ENCODE assay signal across 18 mouse cellular contexts in the genomic region with DNA sequence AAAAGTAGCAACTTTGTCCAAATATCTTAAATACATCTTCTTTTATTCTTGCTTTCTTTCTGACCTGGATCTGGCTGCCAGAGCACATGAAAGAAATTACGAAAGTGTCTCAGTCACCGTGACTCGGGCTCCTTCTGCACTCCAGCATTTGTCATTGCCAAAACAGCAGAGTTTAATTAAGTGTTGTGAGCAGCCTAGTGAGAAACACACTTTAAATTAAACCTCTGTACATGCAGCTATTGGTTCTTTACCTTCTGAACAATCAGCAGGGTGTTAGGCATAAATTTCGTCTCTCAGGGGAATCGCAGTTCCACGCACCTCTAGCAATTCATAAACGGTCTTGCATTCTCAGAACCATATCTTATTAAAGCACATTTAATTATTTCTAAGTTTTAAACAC.
DNase-seq lines count a peak whose midpoint lies in the region; ATAC-seq and TF ChIP-seq lines count a peak whose summit lies in the region.
"Had no signal": no experiment of that assay in that cellular context is flagged by ENCODE, and none has a peak within 500 bp of the region (broad histone marks: within the 10 kb centered on the region; RNA-seq: fewer than 3 reads in every experiment).

No protein-coding gene starts in this region.

- no peaks in the 10 kb centered on the region for H3K4me1 ChIP-seq in hindbrain, embryonic 11.5 days (replicated peaks; ENCODE audit: control insufficient read depth, insufficient read depth, low read length)
- peaks cover 12% of the 10 kb centered on the region; the same call in 1 of the 2 replicates for H3K4me1 ChIP-seq in hindbrain, embryonic 10.5 days (replicated peaks)
- H3K4me1 ChIP-seq in forebrain, embryonic 12.5 days: peaks cover 3% of the 10 kb centered on the region; the same call in 1 of the 2 replicates
- H3K4me1 ChIP-seq in forebrain, postnatal 0 days (ENCODE audit: insufficient read depth): no peaks in the 10 kb centered on the region
- H3K4me1 ChIP-seq in limb, embryonic 13.5 days: no peaks in the 10 kb centered on the region
- H3K4me1 ChIP-seq: heart, embryonic 13.5 days; limb, embryonic 15.5 days had no signal

- H3K27me3 ChIP-seq in hindbrain, embryonic 11.5 days (ENCODE audit: control insufficient read depth, insufficient read depth, low read length): no peaks in the 10 kb centered on the region
- no peaks in the 10 kb centered on the region for H3K27me3 ChIP-seq in hindbrain, embryonic 10.5 days (ENCODE audit: insufficient read depth, poor library complexity, severe bottlenecking)
- H3K27me3 ChIP-seq in forebrain, embryonic 12.5 days: no peaks in the 10 kb centered on the region
- no peaks in the 10 kb centered on the region for H3K27me3 ChIP-seq in forebrain, postnatal 0 days (ENCODE audit: insufficient read depth, low read length)
- no peaks in the 10 kb centered on the region for H3K27me3 ChIP-seq in limb, embryonic 13.5 days
- H3K27me3 ChIP-seq: heart, embryonic 13.5 days; limb, embryonic 15.5 days had no signal

- H3K4me3 ChIP-seq in hindbrain, embryonic 11.5 days (ENCODE audit: low read depth, low read length): no peak overlapping the region
- H3K4me3 ChIP-seq in hindbrain, embryonic 10.5 days: no peak overlapping the region
- no peak overlapping the region for H3K4me3 ChIP-seq in forebrain, embryonic 12.5 days (replicated peaks)
- no peak overlapping the region for H3K4me3 ChIP-seq in forebrain, postnatal 0 days (ENCODE audit: low read depth, low read length)
- H3K4me3 ChIP-seq in limb, embryonic 13.5 days: no peak overlapping the region
- H3K4me3 ChIP-seq: heart, embryonic 13.5 days; limb, embryonic 15.5 days had no signal

- no peak overlapping the region for H3K27ac ChIP-seq in hindbrain, embryonic 11.5 days (ENCODE audit: low read depth, low read length)
- no peak overlapping the region; the same call in 1 of the 2 replicates for H3K27ac ChIP-seq in hindbrain, embryonic 10.5 days
- no peak overlapping the region for H3K27ac ChIP-seq in forebrain, embryonic 12.5 days
- no peak overlapping the region for H3K27ac ChIP-seq in forebrain, postnatal 0 days (ENCODE audit: low read depth, low read length)
- H3K27ac ChIP-seq in limb, embryonic 13.5 days: no peak overlapping the region
- H3K27ac ChIP-seq: heart, embryonic 13.5 days; limb, embryonic 15.5 days had no signal

- H3K9ac ChIP-seq in hindbrain, embryonic 11.5 days (ENCODE audit: low read depth, low read length): no peak overlapping the region
- H3K9ac ChIP-seq in forebrain, embryonic 12.5 days: no peak overlapping the region
- no peak overlapping the region for H3K9ac ChIP-seq in forebrain, postnatal 0 days
- no peak overlapping the region for H3K9ac ChIP-seq in limb, embryonic 13.5 days
- H3K9ac ChIP-seq: heart, embryonic 13.5 days; limb, embryonic 15.5 days had no signal

- no peak for TF ChIP-seq CTCF in forebrain, postnatal 0 days (IDR thresholded peaks at IDR 0.05; ENCODE audit: low read depth)

- WGBS in hindbrain, embryonic 11.5 days: 44% methylated on average over 7 of the region's 7 CpGs
- 56% methylated on average over 7 of the region's 7 CpGs for WGBS in hindbrain, embryonic 10.5 days
- WGBS in forebrain, embryonic 12.5 days: 37% methylated on average over 7 of the region's 7 CpGs
- 25% methylated on average over 7 of the region's 7 CpGs for WGBS in forebrain, postnatal 0 days
- 15% methylated on average over 7 of the region's 7 CpGs for WGBS in limb, embryonic 13.5 days

- no peaks in the 10 kb centered on the region for H3K9me3 ChIP-seq in hindbrain, embryonic 11.5 days (ENCODE audit: control insufficient read depth, low read length)
- H3K9me3 ChIP-seq in hindbrain, embryonic 10.5 days: no peaks in the 10 kb centered on the region
- no peaks in the 10 kb centered on the region for H3K9me3 ChIP-seq in forebrain, embryonic 12.5 days
- no peaks in the 10 kb centered on the region for H3K9me3 ChIP-seq in forebrain, postnatal 0 days (ENCODE audit: low read length)
- H3K9me3 ChIP-seq in limb, embryonic 13.5 days: no peaks in the 10 kb centered on the region
- H3K9me3 ChIP-seq: heart, embryonic 13.5 days; limb, embryonic 15.5 days had no signal

- H3K4me2 ChIP-seq in hindbrain, embryonic 11.5 days (replicated peaks; ENCODE audit: low read depth, low read length): no peak overlapping the region
- H3K4me2 ChIP-seq in forebrain, embryonic 12.5 days: no peak overlapping the region
- peak overlapping the region; percentile 21; the same call in 1 of the 2 replicates for H3K4me2 ChIP-seq in forebrain, postnatal 0 days (ENCODE audit: low read depth)
- H3K4me2 ChIP-seq in limb, embryonic 13.5 days (replicated peaks): 0 out of 2 replicates have a peak overlapping the region, but pooled peaks have one; percentile 28
- H3K4me2 ChIP-seq: heart, embryonic 13.5 days; limb, embryonic 15.5 days had no signal

- peak; percentile 22 for DNase-seq in hindbrain, embryonic 11.5 days (ENCODE audit: low spot score)
- no peak for DNase-seq in hindbrain, embryonic 10.5 days (ENCODE audit: low spot score)
- DNase-seq in forebrain, postnatal 0 days: peak; percentile 7
- no peak for DNase-seq in natural killer cell, adult 2 months (ENCODE audit: low spot score in 2 of 2)
- no peak for DNase-seq in heart, postnatal 36 days
- DNase-seq in spleen, postnatal 4 days (ENCODE audit: low spot score in 2 of 2): no peak
- DNase-seq: adrenal gland, postnatal 25 days; cerebellum, adult 8-10 months; heart, postnatal 4 days; kidney, adult 11 months; kidney, postnatal 14 days; lung, postnatal 10 days; right cerebral cortex, adult 18-20 months had no signal

- intact Hi-C loops in heart, postnatal 36 days (cut with DNase I): no loop called here

- H3K36me3 ChIP-seq in hindbrain, embryonic 11.5 days (ENCODE audit: control insufficient read depth, insufficient read depth, low read length): no peaks in the 10 kb centered on the region
- H3K36me3 ChIP-seq in hindbrain, embryonic 10.5 days: no peaks in the 10 kb centered on the region
- H3K36me3 ChIP-seq in forebrain, embryonic 12.5 days (replicated peaks): no peaks in the 10 kb centered on the region
- no peaks in the 10 kb centered on the region for H3K36me3 ChIP-seq in forebrain, postnatal 0 days (ENCODE audit: insufficient read depth)
- no peaks in the 10 kb centered on the region for H3K36me3 ChIP-seq in limb, embryonic 13.5 days
- H3K36me3 ChIP-seq: heart, embryonic 13.5 days; limb, embryonic 15.5 days had no signal

- peak; percentile 68 for ATAC-seq in hindbrain, embryonic 11.5 days (ENCODE audit: low FRiP score)
- ATAC-seq in forebrain, embryonic 12.5 days (ENCODE audit: low FRiP score): peak; percentile 76; the same call in 1 of the 2 replicates
- no peak for ATAC-seq in forebrain, postnatal 0 days
- ATAC-seq in limb, embryonic 13.5 days (ENCODE audit: low FRiP score, low read depth): no peak
- ATAC-seq: activated CD4-positive, CD25-positive, alpha-beta regulatory T cell, adult 4 months had no signal

Comparison
In these comparisons a context has a peak if more than half of its experiments do, and no peak if none do; other contexts are left out.
1. ATAC-seq: peak in hindbrain, embryonic 11.5 days (single experiment) and forebrain, embryonic 12.5 days (single experiment); none in forebrain, postnatal 0 days (single experiment) and limb, embryonic 13.5 days (single experiment).
2. DNase-seq: peak in hindbrain, embryonic 11.5 days (single experiment) and forebrain, postnatal 0 days (single experiment); none in hindbrain, embryonic 10.5 days (single experiment), natural killer cell, adult 2 months (0 of 2), heart, postnatal 36 days (0 of 2) and spleen, postnatal 4 days (0 of 2).
3. H3K4me2 ChIP-seq: peak in forebrain, postnatal 0 days (single experiment) and limb, embryonic 13.5 days (single experiment); none in hindbrain, embryonic 11.5 days (single experiment) and forebrain, embryonic 12.5 days (single experiment).